Mouse (Mus musculus): Measurements from ENCODE around the gene Col20a1. TPM values are rescaled to one million over a fixed set of nuclear protein-coding genes. Genes with fewer than 3 reads are reported as not detected.

Col20a1 gene
- 4.1 and 4.6 TPM in 2 replicates for polyA plus RNA-seq (2012; rRNA removed)

DNA sequence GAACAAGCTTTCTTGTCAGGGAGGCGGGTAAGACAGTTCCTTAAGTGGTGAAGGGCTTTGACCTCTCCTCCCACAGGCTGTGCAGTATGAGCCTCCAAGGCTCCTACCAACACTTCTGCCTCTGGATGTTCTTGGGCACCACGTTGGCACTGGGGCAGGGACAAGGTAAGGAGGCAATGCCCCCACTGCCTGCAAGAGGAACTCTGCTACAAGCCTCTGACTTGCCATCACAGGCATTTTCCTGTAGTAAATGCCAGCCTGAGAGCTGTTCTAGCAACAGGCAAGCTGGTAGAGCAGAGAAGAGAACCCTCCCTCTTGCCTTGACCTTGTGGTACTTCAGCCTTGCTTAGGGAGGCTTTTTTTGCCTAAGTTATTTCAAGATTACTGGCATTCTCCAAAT is at the start of gene Col20a1:
TSS of gene Col20a1 (plus strand) at position 87 of the 400 bp plus-strand sequence.

DNA sequence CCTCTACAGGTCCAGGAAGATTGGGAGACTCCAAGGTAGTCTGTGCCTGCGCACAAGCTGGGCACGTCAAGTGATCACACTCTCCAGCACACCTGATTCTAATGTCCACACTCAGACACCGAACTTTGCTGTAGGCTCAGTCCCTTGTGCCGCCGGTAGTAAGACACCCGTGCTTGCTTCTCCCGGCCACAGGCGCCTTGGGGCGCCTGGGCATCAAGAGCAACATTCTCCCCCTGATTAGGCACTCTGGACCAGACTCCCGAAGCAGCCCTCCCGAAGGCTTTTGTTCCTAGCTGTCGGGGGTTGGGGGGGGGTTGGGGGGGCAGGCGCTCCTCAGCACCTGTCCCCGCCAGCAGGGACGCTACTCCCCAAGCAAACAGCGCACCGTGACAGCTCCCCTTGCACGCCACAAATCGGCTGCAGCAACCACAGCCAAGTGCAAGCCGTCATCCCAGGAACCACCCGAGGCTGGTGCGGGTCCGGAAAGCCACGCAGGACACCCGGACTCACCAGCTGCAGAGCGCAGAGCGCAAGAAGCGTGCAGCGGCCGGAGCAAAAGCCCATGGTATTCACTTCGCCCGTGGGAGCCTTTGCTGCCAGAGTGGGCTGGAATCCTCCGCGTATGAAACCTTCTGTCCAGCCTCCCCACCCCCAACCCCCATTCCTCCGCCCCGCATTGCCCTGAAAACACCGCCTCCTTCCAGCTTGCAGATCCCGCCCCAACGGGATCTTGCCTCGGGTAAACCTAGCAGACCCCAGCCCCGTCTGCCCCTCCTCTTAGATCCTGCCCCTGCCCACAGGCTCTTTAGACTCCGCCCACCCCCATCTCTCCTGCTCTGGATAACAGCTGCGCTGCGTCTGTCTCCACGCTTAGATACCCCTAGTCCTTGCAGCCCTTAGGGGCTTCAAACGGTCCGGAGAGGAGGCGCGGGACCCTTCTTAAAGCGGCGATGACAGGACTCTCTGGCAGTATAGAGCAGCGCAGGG is 32.0 kb upstream of the Col20a1 start, which contains the start of gene Nkain4:
TSS of gene Nkain4 (minus strand) at position 639 of the 987 bp plus-strand sequence.

GRCm38 (mm10) chr2:180967010-180967763 is 19.1 kb upstream of the Col20a1 start, which contains the start of gene Arfgap1:
Gene Arfgap1, plus strand, starts transcription at chr2:180967225.

DNA sequence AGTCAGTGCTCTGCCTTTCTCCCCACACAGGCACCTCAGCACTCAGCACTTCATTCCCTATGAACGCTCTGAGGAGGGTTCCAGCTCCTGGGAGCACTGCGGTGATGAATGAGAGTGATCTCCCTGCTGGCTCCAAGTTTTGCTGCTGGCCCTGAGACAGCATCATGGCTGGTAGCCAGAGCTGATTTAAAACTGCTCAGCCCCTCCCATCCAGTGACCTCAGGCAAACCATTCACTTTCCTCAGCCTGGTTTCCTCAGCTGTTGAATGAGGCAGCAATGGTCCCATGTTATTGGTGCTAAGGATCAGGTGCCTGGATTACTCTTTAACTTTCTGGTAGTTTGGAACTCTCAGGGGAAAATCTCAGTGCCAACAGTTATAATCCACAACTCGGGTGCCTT is 57.1 kb downstream of the Col20a1 start, which contains the start of gene Chrna4:
TSS of gene Chrna4 (minus strand) at position 110 of the 400 bp plus-strand sequence.

Other genes starting within 250 kb of the Col20a1 start
- gene Bhlhe23, start 209.6 kb upstream of the Col20a1 start, polyA plus RNA-seq (2012; rRNA removed), result not detected in 2 replicates
- 19.5 and 22.9 TPM in 2 replicates for gene Ythdf1, start 65.6 kb upstream of the Col20a1 start, polyA plus RNA-seq (2012; rRNA removed)
- gene Birc7, start 57.5 kb upstream of the Col20a1 start, polyA plus RNA-seq (2012; rRNA removed), result not detected in 2 replicates
- 5.8 and 8.6 TPM in 2 replicates for gene Nkain4, start 31.8 kb upstream of the Col20a1 start, polyA plus RNA-seq (2012; rRNA removed)
- gene Arfgap1, start 19.3 kb upstream of the Col20a1 start, polyA plus RNA-seq (2012; rRNA removed), result 59.6 and 62.9 TPM in 2 replicates
- gene Chrna4, start 57.0 kb downstream of the Col20a1 start, polyA plus RNA-seq (2012; rRNA removed), result 0.06 and 0.25 TPM in 2 replicates
- 1.1 and 1.4 TPM in 2 replicates for gene Kcnq2, start 148.8 kb downstream of the Col20a1 start, polyA plus RNA-seq (2012; rRNA removed)
- gene Eef1a2, start 170.5 kb downstream of the Col20a1 start, polyA plus RNA-seq (2012; rRNA removed), result 8.8 and 9.5 TPM in 2 replicates
- 223 and 266 TPM in 2 replicates for gene Ppdpf, start 200.7 kb downstream of the Col20a1 start, polyA plus RNA-seq (2012; rRNA removed)
- gene Ptk6, start 216.3 kb downstream of the Col20a1 start, polyA plus RNA-seq (2012; rRNA removed), result 4.5 and 7.2 TPM in 2 replicates
- gene Srms, start 226.7 kb downstream of the Col20a1 start, polyA plus RNA-seq (2012; rRNA removed), result 1.2 and 1.5 TPM in 2 replicates
- 0.35 and 0.61 TPM in 2 replicates for gene Fndc11, start 233.5 kb downstream of the Col20a1 start, polyA plus RNA-seq (2012; rRNA removed)